Mouse (Mus musculus) small intestine, adult 2 months (tissue): ENCODE measurements around the gene Ric8a.

Experiments used
- CTCF ChIP-seq: fragments of 200-500 bp; IDR thresholded peaks from 2 replicates; pipeline ENCODE4 v1.5.1; 2012; ENCODE audit warnings: low read depth, mild to moderate bottlenecking, control low read depth, inconsistent platforms, low read length, moderate library complexity, mixed read lengths; ENCODE audit not compliant: insufficient replicate concordance, insufficient read length; ENCODE audit errors: extremely low read depth
- POLR2A ChIP-seq: fragments of 200-500 bp; IDR thresholded peaks from 2 replicates; pipeline ENCODE4 v1.6.1; 2012; ENCODE audit warnings: low read depth, mild to moderate bottlenecking, control low read depth, inconsistent platforms, low read length, moderate library complexity

DNA sequence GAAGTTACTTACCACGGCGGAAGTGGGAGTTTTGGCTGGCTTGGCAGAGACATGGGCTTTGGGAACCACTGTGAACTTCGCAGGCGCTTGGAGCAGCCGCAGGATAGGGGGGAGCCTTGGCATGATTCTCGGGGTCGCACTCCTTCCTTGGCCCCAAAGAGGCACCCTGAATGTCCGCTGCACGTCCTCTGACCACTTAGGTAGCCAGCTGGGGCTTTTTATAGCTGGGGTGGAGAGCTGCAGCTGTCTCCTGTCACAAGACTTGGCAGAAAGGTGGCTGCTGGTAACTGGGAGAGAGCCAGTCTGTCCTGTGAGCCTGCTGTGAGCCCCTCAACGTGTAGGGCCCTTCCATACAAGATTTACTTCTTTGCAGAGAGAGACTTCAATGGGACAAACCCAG, 43.5 kb downstream of the Ric8a start, which contains the start of gene Cox8b:
- TF ChIP-seq CTCF (no peak), POLR2A (no peak)
